Comparison of ENCODE assay signal across 8 mouse cellular contexts in the genomic region with DNA sequence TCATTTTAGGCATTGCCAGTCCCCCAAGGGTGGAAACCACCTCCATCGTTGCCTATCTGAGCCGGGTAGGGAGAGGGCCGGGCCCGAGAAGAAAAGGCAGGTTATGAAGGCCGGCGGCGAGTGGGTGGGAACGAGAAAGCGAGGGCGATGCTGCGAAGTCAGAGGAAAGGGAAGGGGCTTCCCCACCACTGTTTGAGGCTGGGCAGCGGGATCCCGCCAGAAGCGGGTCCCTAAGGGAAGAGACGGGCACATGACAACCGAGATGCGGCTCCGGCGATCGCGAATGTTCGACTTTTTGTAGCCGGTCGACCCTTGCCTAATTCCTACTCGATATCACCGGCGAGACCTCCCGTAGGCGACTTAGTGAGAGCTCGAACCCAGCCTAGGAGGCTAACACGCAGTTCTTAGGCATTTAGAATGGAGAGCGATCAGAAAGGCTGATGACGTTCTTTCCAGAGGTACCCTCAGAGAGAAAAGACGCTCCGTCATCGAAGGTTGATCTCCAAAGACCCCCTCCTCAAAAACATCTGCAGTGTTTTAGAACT. TPM values are rescaled to one million over a fixed set of nuclear protein-coding genes. Genes with fewer than 3 reads are reported as not detected.
DNase-seq lines count a peak whose midpoint lies in the region; ATAC-seq and TF ChIP-seq lines count a peak whose summit lies in the region.

No protein-coding gene starts in this region.

- H3K9me3 ChIP-seq in erythroblast, embryonic 14.5 days (ENCODE audit: control insufficient read depth, low read length), result no peaks in the 10 kb centered on the region
- H3K9me3 ChIP-seq in midbrain, postnatal 0 days (ENCODE audit: low read length), result no peaks in the 10 kb centered on the region

- peaks cover 2% of the 10 kb centered on the region for H3K4me1 ChIP-seq in spleen, adult 2 months (ENCODE audit: control insufficient read depth, insufficient read depth, insufficient read length)
- H3K4me1 ChIP-seq in erythroblast, embryonic 14.5 days (ENCODE audit: control insufficient read depth), result peaks cover 37% of the 10 kb centered on the region
- H3K4me1 ChIP-seq in midbrain, postnatal 0 days (ENCODE audit: insufficient read depth, low read length), result 0 out of 2 replicates have a peak, but pooled peaks cover 3% of the 10 kb centered on the region

- DNase-seq in frontal cortex, postnatal 10 days (ENCODE audit: low spot score in 2 of 2), result no peak
- DNase-seq in spleen, adult 2 months (ENCODE audit: low read depth in 1 of 2, low spot score in 2 of 2), result peak in 1 of 2 experiments; percentile 40
- no peak for DNase-seq in spleen, adult 12 weeks (ENCODE audit: low spot score)
- DNase-seq in kidney, postnatal 36 days, result peak; percentile 7 to 49
- DNase-seq in midbrain, postnatal 0 days (ENCODE audit: low spot score), result peak; percentile 58
- DNase-seq in adrenal gland, adult 2 months, result no peak

- peak overlapping the region; percentile 79 for H3K4me3 ChIP-seq in spleen, adult 2 months (ENCODE audit: extremely low read depth, insufficient read depth, insufficient read length)
- H3K4me3 ChIP-seq in erythroblast, embryonic 14.5 days (replicated peaks), result peak overlapping the region; percentile 87
- H3K4me3 ChIP-seq in midbrain, postnatal 0 days (ENCODE audit: low read depth, low read length), result peak overlapping the region; percentile 94

- ATAC-seq in frontal cortex, adult (ENCODE audit: low TSS enrichment), result peak; percentile 35
- ATAC-seq in midbrain, postnatal 0 days (ENCODE audit: low FRiP score), result peak; percentile 8; the same call in 1 of the 2 replicates

- no peaks in the 10 kb centered on the region for H3K27me3 ChIP-seq in spleen, adult 2 months (ENCODE audit: control insufficient read depth, insufficient read depth, low read length)
- H3K27me3 ChIP-seq in erythroblast, embryonic 14.5 days (ENCODE audit: control insufficient read depth), result peaks cover 6% of the 10 kb centered on the region; the same call in 1 of the 2 replicates
- no peaks in the 10 kb centered on the region for H3K27me3 ChIP-seq in midbrain, postnatal 0 days (ENCODE audit: insufficient read depth, low read length)

- H3K9ac ChIP-seq in midbrain, postnatal 0 days (replicated peaks; ENCODE audit: low read length, poor library complexity, severe bottlenecking), result peak overlapping the region; percentile 93

- H3K27ac ChIP-seq in spleen, adult 2 months (ENCODE audit: insufficient read depth, low read length), result peak overlapping the region; percentile 100
- peak overlapping the region; percentile 99 for H3K27ac ChIP-seq in midbrain, postnatal 0 days (ENCODE audit: low read depth, low read length)

- TF ChIP-seq POLR2A in spleen, adult 2 months (IDR thresholded peaks at IDR 0.05; ENCODE audit: low read depth, low read length), result no peak

- no peaks in the 10 kb centered on the region; the same call in 1 of the 2 replicates for H3K36me3 ChIP-seq in spleen, adult 2 months (ENCODE audit: control insufficient read depth, insufficient read depth, low read length)
- peaks cover 12% of the 10 kb centered on the region for H3K36me3 ChIP-seq in erythroblast, embryonic 14.5 days (ENCODE audit: control insufficient read depth)
- H3K36me3 ChIP-seq in midbrain, postnatal 0 days (ENCODE audit: insufficient read depth, low read length), result no peaks in the 10 kb centered on the region

- peak overlapping the region; percentile 94 for H3K4me2 ChIP-seq in midbrain, postnatal 0 days (ENCODE audit: low read depth, low read length, poor library complexity, severe bottlenecking)

- no peak for TF ChIP-seq CTCF in spleen, adult 2 months (IDR thresholded peaks at IDR 0.05; ENCODE audit: extremely low read depth, insufficient read depth, insufficient read length, insufficient replicate concordance)
- TF ChIP-seq CTCF in midbrain, postnatal 0 days (IDR thresholded peaks at IDR 0.05), result no peak

- under 1% methylated on average over 36 of the region's 36 CpGs for WGBS in spleen, adult 2 months
- under 1% methylated on average over 36 of the region's 36 CpGs for WGBS in midbrain, postnatal 0 days

RNA-seq across cellular contexts. Expression of gene Smg7, which starts 1.2 kb away (rescaled TPM):
- 30.7 and 30.8 TPM in 2 replicates for polyA plus RNA-seq in spleen, adult 2 months (2012; rRNA removed)
- polyA plus RNA-seq in erythroblast, embryonic 14.5 days (2012), result 0.29 and 0.33 TPM in 2 replicates
- total RNA-seq in midbrain, postnatal 0 days (2014; rRNA removed), result 63.5 and 72.6 TPM in 2 replicates
- 29.9 and 30.5 TPM in 2 replicates for polyA plus RNA-seq in midbrain, postnatal 0 days (2015; fragmentation: Nextera tagmentation; extraction: Ambion mirVana)
- 10 to 100 TPM; 48.8 to 82.2 TPM for total RNA-seq in adrenal gland, adult 2 months (2021)
- polyA plus RNA-seq in adrenal gland, adult 2 months (2012; rRNA removed), result 34.4 and 43.5 TPM in 2 replicates

RNA-seq across cellular contexts. Expression of gene Nmnat2, which starts 51.1 kb away (rescaled TPM):
- 0.63 and 0.92 TPM in 2 replicates for polyA plus RNA-seq in spleen, adult 2 months (2012; rRNA removed)
- polyA plus RNA-seq in erythroblast, embryonic 14.5 days (2012), result not detected in 2 replicates
- 145 and 152 TPM in 2 replicates for total RNA-seq in midbrain, postnatal 0 days (2014; rRNA removed)
- polyA plus RNA-seq in midbrain, postnatal 0 days (2015; fragmentation: Nextera tagmentation; extraction: Ambion mirVana), result 80.4 and 87.6 TPM in 2 replicates
- 1 to 10 TPM in 1 of 2 experiments, under 1 TPM in 1; 0.78 to 1.1 TPM for total RNA-seq in adrenal gland, adult 2 months (2021)
- 0.84 and 1.0 TPM in 2 replicates for polyA plus RNA-seq in adrenal gland, adult 2 months (2012; rRNA removed)

Comparison
In these comparisons a context has a peak if more than half of its experiments do, and no peak if none do; other contexts are left out.
1. DNase-seq: peak in kidney, postnatal 36 days (2 of 2) and midbrain, postnatal 0 days (single experiment); none in frontal cortex, postnatal 10 days (0 of 2), spleen, adult 12 weeks (single experiment) and adrenal gland, adult 2 months (single experiment).
2. RNA of gene Smg7, which starts 1.2 kb away (polyA plus RNA-seq): 34.4 to 43.5 TPM in adrenal gland, adult 2 months, 30.7 to 30.8 TPM in spleen, adult 2 months and 29.9 to 30.5 TPM in midbrain, postnatal 0 days; 0.29 to 0.33 TPM in erythroblast, embryonic 14.5 days; every median in the first group is over 10 times any median in the second.
3. RNA of gene Nmnat2, which starts 51.1 kb away (polyA plus RNA-seq): 80.4 to 87.6 TPM in midbrain, postnatal 0 days; 0.84 to 1.0 TPM in adrenal gland, adult 2 months, 0.63 to 0.92 TPM in spleen, adult 2 months and not detected in erythroblast, embryonic 14.5 days; every median in the first group is over 10 times any median in the second.
4. Peak in every context shown above with its lines, with median percentiles within 50 percentile points of each other: H3K4me3 ChIP-seq.